Mouse (Mus musculus): ENCODE measurements around the gene Fdxr. TPM values are rescaled to one million over a fixed set of nuclear protein-coding genes. Genes with fewer than 3 reads are reported as not detected.

The Fdxr gene
- 1 to 10 TPM; 6.7 to 7.7 TPM for total RNA-seq (2021)
- long read RNA-seq, experiment 1, transcript Fdxr-201 (12 exons, 1,948 nt), result major isoform, 9 of 13 reads
- long read RNA-seq, experiment 1, partial matches to known transcripts, result 1 of 13 reads
- long read RNA-seq, experiment 1, other reads (novel, unspliced or antisense), result 3 of 13 reads
- long read RNA-seq, experiment 2, transcript Fdxr-201 (12 exons, 1,948 nt), result major isoform, 7 of 11 reads
- long read RNA-seq, experiment 2, partial matches to known transcripts, result 1 of 11 reads
- long read RNA-seq, experiment 2, other reads (novel, unspliced or antisense), result 3 of 11 reads

- DNase-seq (ENCODE audit: low spot score in 2 of 2), result peak; percentile 92 to 98
Observed at GRCm38 (mm10) chr11:115276780-115277603, at the start of gene Fdxr. Gene Fdxr, minus strand, starts transcription at chr11:115277050.

GRCm38 (mm10) chr11:115323354-115323753, 46.5 kb upstream of the Fdxr start:
- DNase-seq (ENCODE audit: low spot score in 2 of 2), result no peak

- DNase-seq (ENCODE audit: low spot score in 2 of 2), result peak in 1 of 2 experiments; percentile 62
Observed at GRCm38 (mm10) chr11:115321906-115322693, 45.2 kb upstream of the Fdxr start, which contains the start of gene Ush1g. Gene Ush1g, minus strand, starts transcription at chr11:115322041.

GRCm38 (mm10) chr11:115319704-115320383, 43.0 kb upstream of the Fdxr start:
- no peak for DNase-seq (ENCODE audit: low spot score in 2 of 2)

GRCm38 (mm10) chr11:115318245-115319027, 41.6 kb upstream of the Fdxr start:
- DNase-seq (ENCODE audit: low spot score in 2 of 2), result no peak

- no peak for DNase-seq (ENCODE audit: low spot score in 2 of 2)
Observed at GRCm38 (mm10) chr11:115317204-115317603, 40.4 kb upstream of the Fdxr start.

- no peak for DNase-seq (ENCODE audit: low spot score in 2 of 2)
Observed at GRCm38 (mm10) chr11:115314249-115314648, 37.4 kb upstream of the Fdxr start.

- DNase-seq (ENCODE audit: low spot score in 2 of 2), result no peak
Observed at GRCm38 (mm10) chr11:115308781-115309180, 31.9 kb upstream of the Fdxr start.

GRCm38 (mm10) chr11:115306863-115307262, 30.0 kb upstream of the Fdxr start, which contains the start of gene Otop2:
Gene Otop2, plus strand, starts transcription at chr11:115307163.
- no peak for DNase-seq (ENCODE audit: low spot score in 2 of 2)

- no peak for DNase-seq (ENCODE audit: low spot score in 2 of 2)
Observed at GRCm38 (mm10) chr11:115303167-115303566, 26.3 kb upstream of the Fdxr start.

- no peak for DNase-seq (ENCODE audit: low spot score in 2 of 2)
Observed at GRCm38 (mm10) chr11:115301351-115301750, 24.5 kb upstream of the Fdxr start.

- DNase-seq (ENCODE audit: low spot score in 2 of 2), result no peak
Observed at GRCm38 (mm10) chr11:115300745-115301144, 23.9 kb upstream of the Fdxr start.

GRCm38 (mm10) chr11:115298160-115298559, 21.3 kb upstream of the Fdxr start:
- no peak for DNase-seq (ENCODE audit: low spot score in 2 of 2)

- DNase-seq (ENCODE audit: low spot score in 2 of 2), result no peak
Observed at GRCm38 (mm10) chr11:115297214-115297826, 20.5 kb upstream of the Fdxr start, which contains the start of gene Fads6. Gene Fads6, minus strand, starts transcription at chr11:115297663.

GRCm38 (mm10) chr11:115296471-115297210, 19.8 kb upstream of the Fdxr start:
- DNase-seq (ENCODE audit: low spot score in 2 of 2), result no peak

- DNase-seq (ENCODE audit: low spot score in 2 of 2), result no peak
Observed at GRCm38 (mm10) chr11:115295939-115296338, 19.1 kb upstream of the Fdxr start.

GRCm38 (mm10) chr11:115292631-115293375, 16.0 kb upstream of the Fdxr start:
- DNase-seq (ENCODE audit: low spot score in 2 of 2), result no peak

GRCm38 (mm10) chr11:115291503-115291902, 14.7 kb upstream of the Fdxr start:
- DNase-seq (ENCODE audit: low spot score in 2 of 2), result no peak
